Mouse (Mus musculus): ENCODE results near the gene Stxbp5l.

DNA sequence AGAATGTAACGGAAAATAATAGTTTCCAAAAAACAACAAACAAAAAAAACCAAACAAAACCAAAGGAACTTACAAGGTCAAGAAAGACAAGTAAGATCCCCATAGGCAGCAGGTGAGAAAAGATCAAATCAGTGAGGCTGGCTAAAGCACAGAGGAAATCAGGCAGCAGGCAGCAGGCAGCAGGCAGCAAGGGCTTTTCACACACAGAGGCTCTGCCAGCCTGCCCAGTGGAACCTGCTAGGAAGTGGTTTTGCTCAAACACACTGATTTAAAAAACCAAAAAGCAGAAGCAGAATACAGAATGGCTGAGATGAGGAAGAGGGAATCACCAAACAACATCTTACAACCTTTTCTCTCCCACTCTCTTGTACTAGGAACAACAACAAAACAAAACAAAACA, 47.2 kb downstream of the Stxbp5l start:
- no peak for TF ChIP-seq CTCF (IDR thresholded peaks at IDR 0.05; ENCODE audit: control insufficient read depth, insufficient read depth, low read length)
- no peak for TF ChIP-seq POLR2A (IDR thresholded peaks at IDR 0.05; ENCODE audit: borderline replicate concordance, control insufficient read depth, low read depth, low read length)
